Mouse (Mus musculus): Measurements from ENCODE around the gene Ganc.

- TF ChIP-seq CTCF (IDR thresholded peaks at IDR 0.05) (no peak), POLR2A (IDR thresholded peaks at IDR 0.05; ENCODE audit: insufficient read depth, low read depth, low read length) (no peak), EP300 (IDR thresholded peaks at IDR 0.05; ENCODE audit: insufficient read depth, low read depth, low read length) (no peak)
Measured at GRCm38 (mm10) chr2:120414113-120414512, 10.4 kb downstream of the Ganc start.
